In genomic region chr14:20865604-20866003, GRCm38 (mm10) we compare ENCODE assay signal across 22 mouse cellular contexts. TPM values are rescaled to one million over a fixed set of nuclear protein-coding genes. Genes with fewer than 3 reads are reported as not detected.
DNase-seq lines count a peak whose midpoint lies in the region; ATAC-seq lines count a peak whose summit lies in the region.
"Had no signal": no experiment of that assay in that cellular context is flagged by ENCODE, and none has a peak within 500 bp of the region (broad histone marks: within the 10 kb centered on the region; RNA-seq: fewer than 3 reads in every experiment).

No protein-coding gene starts in this region.

- intact Hi-C loops in heart, postnatal 36 days (cut with DNase I) = no loop called here

- H3K27ac ChIP-seq in lung, embryonic 16.5 days (ENCODE audit: low read length) = no peak overlapping the region
- no peak overlapping the region for H3K27ac ChIP-seq in hindbrain, embryonic 12.5 days
- H3K27ac ChIP-seq: embryonic facial prominence, embryonic 13.5 days; forebrain, embryonic 12.5 days had no signal

- no peaks in the 10 kb centered on the region for H3K9me3 ChIP-seq in lung, embryonic 16.5 days (ENCODE audit: control insufficient read depth, low read length)
- H3K9me3 ChIP-seq in hindbrain, embryonic 12.5 days (replicated peaks) = no peaks in the 10 kb centered on the region
- H3K9me3 ChIP-seq: embryonic facial prominence, embryonic 13.5 days; forebrain, embryonic 12.5 days; heart, embryonic 12.5 days had no signal

- peak; percentile 7; the same call in 1 of the 2 replicates for ATAC-seq in lung, embryonic 16.5 days (ENCODE audit: low read depth)
- ATAC-seq in hindbrain, embryonic 12.5 days (ENCODE audit: low FRiP score) = no peak
- ATAC-seq: activated CD4-positive, CD25-positive, alpha-beta regulatory T cell, adult 4 months; forebrain, embryonic 16.5 days; hindbrain, embryonic 16.5 days; Patski had no signal

- DNase-seq in heart, adult 11 months = peak; percentile 50
- no peak for DNase-seq in heart, postnatal 36 days
- DNase-seq in kidney, adult 9 months = peak; percentile 67
- no peak for DNase-seq in kidney, postnatal 4 days
- no peak for DNase-seq in lung, postnatal 14 days
- peak; percentile 38 for DNase-seq in Muller cell, postnatal 12 days (ENCODE audit: inconsistent ontology term)
- DNase-seq: adrenal gland, postnatal 14 days; cerebellum, adult 18-20 months; cerebellum, adult 9-11 months; cerebellum, postnatal 36 days; gastrocnemius, postnatal 25 days; heart, adult 18-20 months had no signal

- H3K9ac ChIP-seq in lung, embryonic 16.5 days (ENCODE audit: low read length) = no peak overlapping the region
- H3K9ac ChIP-seq in hindbrain, embryonic 12.5 days = no peak overlapping the region
- H3K9ac ChIP-seq: embryonic facial prominence, embryonic 13.5 days; forebrain, embryonic 12.5 days; heart, embryonic 12.5 days had no signal

- H3K4me1 ChIP-seq in lung, embryonic 16.5 days (replicated peaks; ENCODE audit: control insufficient read depth, insufficient read depth, low read length) = peaks cover 8% of the 10 kb centered on the region; the same call in 1 of the 2 replicates
- H3K4me1 ChIP-seq in hindbrain, embryonic 12.5 days = no peaks in the 10 kb centered on the region
- H3K4me1 ChIP-seq: embryonic facial prominence, embryonic 13.5 days; forebrain, embryonic 12.5 days; heart, embryonic 12.5 days had no signal

- no peak overlapping the region for H3K4me3 ChIP-seq in lung, embryonic 16.5 days (ENCODE audit: low read length)
- H3K4me3 ChIP-seq in hindbrain, embryonic 12.5 days = no peak overlapping the region
- H3K4me3 ChIP-seq: embryonic facial prominence, embryonic 13.5 days; forebrain, embryonic 12.5 days; heart, embryonic 12.5 days had no signal

- H3K4me2 ChIP-seq in lung, embryonic 16.5 days (ENCODE audit: low read depth, low read length) = no peak overlapping the region
- no peak overlapping the region for H3K4me2 ChIP-seq in hindbrain, embryonic 12.5 days (replicated peaks)
- H3K4me2 ChIP-seq: embryonic facial prominence, embryonic 13.5 days; forebrain, embryonic 12.5 days; heart, embryonic 12.5 days had no signal

- H3K27me3 ChIP-seq in lung, embryonic 16.5 days (ENCODE audit: control insufficient read depth, insufficient read depth, low read depth, low read length) = no peaks in the 10 kb centered on the region
- H3K27me3 ChIP-seq in hindbrain, embryonic 12.5 days = no peaks in the 10 kb centered on the region
- H3K27me3 ChIP-seq: embryonic facial prominence, embryonic 13.5 days; forebrain, embryonic 12.5 days; heart, embryonic 12.5 days; Patski had no signal

- no peaks in the 10 kb centered on the region for H3K36me3 ChIP-seq in lung, embryonic 16.5 days (ENCODE audit: control insufficient read depth, insufficient read depth, low read length)
- H3K36me3 ChIP-seq in hindbrain, embryonic 12.5 days = no peaks in the 10 kb centered on the region
- H3K36me3 ChIP-seq: embryonic facial prominence, embryonic 13.5 days; forebrain, embryonic 12.5 days; heart, embryonic 12.5 days had no signal

- WGBS in lung, embryonic 16.5 days = 55% methylated on average over 8 of the region's 8 CpGs
- WGBS in hindbrain, embryonic 12.5 days = 90% methylated on average over 8 of the region's 8 CpGs

RNA-seq across cellular contexts. Expression of gene Plau, which starts 29.1 kb away (rescaled TPM):
- 1 to 10 TPM; 6.1 to 6.2 TPM for total RNA-seq in heart, postnatal 36 days (2021)
- 1.8 and 2.1 TPM in 2 replicates for polyA plus RNA-seq in lung, embryonic 16.5 days (2015; fragmentation: Nextera tagmentation; extraction: Ambion mirVana)
- polyA plus RNA-seq in hindbrain, embryonic 12.5 days (2016; fragmentation: Nextera tagmentation; extraction: Ambion mirVana) = 0.46 and 0.76 TPM in 2 replicates
- total RNA-seq: MEL had no signal
- polyA plus RNA-seq: activated CD4-positive, CD25-positive, alpha-beta regulatory T cell, adult 4 months had no signal

Comparison
In these comparisons a context has a peak if more than half of its experiments do, and no peak if none do; other contexts are left out.
1. DNase-seq: peak in heart, adult 11 months (single experiment), kidney, adult 9 months (single experiment) and Muller cell, postnatal 12 days (single experiment); none in heart, postnatal 36 days (0 of 2), kidney, postnatal 4 days (0 of 2) and lung, postnatal 14 days (single experiment).